Mouse (Mus musculus): ENCODE measurements around the gene Mad2l2.

- TF ChIP-seq CTCF (IDR thresholded peaks at IDR 0.05; ENCODE audit: low read depth) (no peak), EP300 (IDR thresholded peaks at IDR 0.05; ENCODE audit: low read depth) (no peak)
Observed at GRCm38 (mm10) chr4:148095081-148095480, 35.1 kb upstream of the Mad2l2 start.

Measured in liver, postnatal 0 days (tissue).